Mouse (Mus musculus) macrophage (primary cell): ENCODE measurements around the gene Uqcrq. TPM values are rescaled to one million over a fixed set of nuclear protein-coding genes. Genes with fewer than 3 reads are reported as not detected.

Experiments
- H3K27ac ChIP-seq: fragments of 350-480 bp; formaldehyde crosslinking; 2 replicates; pipeline ENCODE4 v1.9.0; 2021
- H3K36me3 ChIP-seq: fragments of 350-480 bp; formaldehyde crosslinking; 2 replicates; pipeline ENCODE4 v1.9.0; 2021; ENCODE audit errors: inconsistent target
- H3K4me3 ChIP-seq: fragments of 350-480 bp; formaldehyde crosslinking; 2 replicates; pipeline ENCODE4 v1.9.0; 2021; ENCODE audit errors: inconsistent target
- H3K79me2 ChIP-seq: fragments of 350-480 bp; formaldehyde crosslinking; 2 replicates; pipeline ENCODE4 v1.9.0; 2021; ENCODE audit errors: inconsistent target
- WGBS: methylation state at CpG from one replicate; pipeline ENCODE4 v1.1.7; 2026; ENCODE audit warnings: inconsistent platforms; ENCODE audit not compliant: missing documents; 5-methylcytosine and 5-hydroxymethylcytosine counted together
- polyA plus RNA-seq: library from polyadenylated mRNA; stranded (reverse); fragments of 250-400 nt; gene quantifications from 3 replicates; pipeline ENCODE4 v1.2.4, GENCODE M21; 2018; ENCODE audit warnings: inconsistent platforms
- total RNA-seq, 78 experiments: library from RNA; depleted of rRNA; stranded (reverse); fragments of 250-400 nt; gene quantifications; 1 replicate in 9 of 78; 2 replicates in 24 of 78; 3 replicates in 43 of 78; 4 replicates in 2 of 78; pipeline ENCODE4 v1.2.4; 2018; ENCODE audit warnings: inconsistent platforms in 56 of 78

Uqcrq gene
- total RNA-seq (2018; cell fraction: chromatin; rRNA removed) = 10 to 100 TPM in 14 of 26 experiments, 1 to 10 TPM in 12; 1.7 to 48.3 (median 10.1) TPM
- total RNA-seq (2018; cell fraction: cytosol; rRNA removed) = 100 to 1,000 TPM; 192 to 345 (median 261) TPM
- 10 to 100 TPM; 13.2 to 80.0 (median 43.3) TPM for total RNA-seq (2018; cell fraction: nucleus; rRNA removed)
- 63.1 to 230 TPM (median 195 TPM) in 3 replicates for polyA plus RNA-seq

GRCm38 (mm10) chr11:53430670-53431346 is at the start of gene Uqcrq, which contains the start of gene Gdf9:
Gene Uqcrq, minus strand, starts transcription at chr11:53430831.
Gene Gdf9, plus strand, starts transcription at chr11:53431023.
- under 1% methylated on average over 43 of the region's 44 CpGs for WGBS
- H3K27ac ChIP-seq = peak within 1 kb of the TSS; percentile 67
- peaks cover 13% of the 10 kb centered on the region for H3K36me3 ChIP-seq
- peak within 1 kb of the TSS; percentile 71 for H3K4me3 ChIP-seq
- H3K79me2 ChIP-seq = peaks cover 13% of the 10 kb centered on the region

DNA sequence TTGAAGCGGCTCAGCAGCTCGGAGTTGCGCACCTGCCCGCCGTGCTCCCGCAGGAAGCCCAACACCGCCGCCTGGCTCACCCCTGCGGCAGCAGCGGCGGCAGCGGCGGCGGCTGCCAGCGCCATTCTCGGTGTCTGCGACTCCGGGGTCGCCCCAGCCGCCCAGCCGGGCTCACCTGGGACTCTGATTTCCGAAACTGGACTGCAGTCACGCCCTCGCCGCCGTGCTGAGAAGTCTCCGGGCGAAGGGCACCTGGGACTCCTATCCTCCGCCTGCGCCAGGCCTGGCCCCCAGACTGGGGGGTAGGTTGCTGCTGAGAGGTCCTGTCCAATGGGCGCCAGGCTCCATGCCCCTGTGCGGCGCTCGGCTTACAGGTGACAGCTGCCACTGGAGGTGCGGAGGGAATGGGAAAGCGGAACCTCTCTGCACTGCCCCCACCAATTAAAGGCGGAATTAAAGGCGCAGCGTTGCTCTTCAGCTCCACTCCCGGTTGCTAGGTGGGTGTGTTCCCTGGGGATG is 49.2 kb upstream of the Uqcrq start, which contains the start of the genes Gm9945 and Sowaha:
Gm9945 (plus strand) TSS at position 384 of the 519 bp plus-strand sequence.
Sowaha (minus strand) TSS at position 492 of the 519 bp plus-strand sequence.
- WGBS = 1% methylated on average over 31 of the region's 40 CpGs
- no peak within 1 kb of the TSS for H3K27ac ChIP-seq
- no peak within 1 kb of the TSS for H3K4me3 ChIP-seq

GRCm38 (mm10) chr11:53479171-53479782 is 48.6 kb upstream of the Uqcrq start:
- Histone ChIP-seq H3K79me2 (no peaks in the 10 kb centered on the region), H3K4me3 (no peak overlapping the region), H3K36me3 (no peaks in the 10 kb centered on the region), H3K27ac (no peak overlapping the region)
- 5% methylated on average over 55 of the region's 62 CpGs for whole genome bisulfite sequencing

More for the DNA sequence above, 49.2 kb upstream of the Uqcrq start, which contains the start of the genes Gm9945 and Sowaha:
- Histone ChIP-seq H3K79me2 (no peaks in the 10 kb centered on the region), H3K36me3 (no peaks in the 10 kb centered on the region)

DNA sequence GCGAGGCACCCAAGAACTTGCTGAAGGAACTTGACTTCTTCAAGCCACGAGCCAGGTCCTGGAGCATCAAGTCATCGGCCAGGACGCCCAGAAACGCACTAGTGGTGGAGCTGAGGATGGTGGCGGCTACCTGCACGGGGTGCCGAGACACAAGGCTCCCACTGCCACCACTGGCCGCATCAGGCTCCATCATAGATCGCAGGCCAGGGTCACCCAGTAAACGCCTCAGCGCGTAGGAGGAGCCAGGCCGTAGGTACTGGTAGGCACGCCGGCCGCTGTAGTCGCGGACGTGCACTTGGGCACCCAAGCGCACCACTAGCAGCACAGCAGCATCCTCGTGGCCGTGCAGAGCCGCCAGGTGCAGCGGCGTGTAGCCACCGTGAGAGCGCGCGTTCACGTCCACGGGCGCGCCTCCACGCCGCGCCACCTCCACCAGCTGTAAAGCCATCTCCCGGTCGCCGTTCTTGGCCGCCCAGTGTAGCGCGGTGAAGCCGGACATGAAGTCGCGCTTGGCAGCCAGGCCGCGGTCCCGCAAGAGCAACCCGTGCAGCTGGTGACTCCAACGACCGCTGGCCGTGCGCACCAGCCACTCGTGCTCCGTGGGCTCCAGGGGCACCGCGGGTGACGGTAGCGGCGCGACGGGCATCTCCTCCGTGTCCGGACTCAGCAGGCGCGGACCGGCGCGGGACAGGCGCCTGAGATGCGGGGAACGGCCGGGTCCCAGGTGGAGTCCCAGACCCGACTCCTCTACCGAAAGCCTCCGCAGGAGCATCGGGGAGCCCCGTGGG is 47.9 kb upstream of the Uqcrq start:
- Histone ChIP-seq H3K79me2 (no peaks in the 10 kb centered on the region), H3K4me3 (no peak overlapping the region), H3K27ac (no peak overlapping the region), H3K36me3 (no peaks in the 10 kb centered on the region)
- 16% methylated on average over 74 of the region's 79 CpGs for WGBS

GRCm38 (mm10) chr11:53477833-53478232 is 47.2 kb upstream of the Uqcrq start:
- no peaks in the 10 kb centered on the region for H3K79me2 ChIP-seq
- H3K36me3 ChIP-seq = no peaks in the 10 kb centered on the region
- no peak overlapping the region for H3K4me3 ChIP-seq
- H3K27ac ChIP-seq = no peak overlapping the region
- 82% methylated on average over 7 of the region's 7 CpGs for WGBS

- Histone ChIP-seq H3K27ac (no peak overlapping the region), H3K79me2 (no peaks in the 10 kb centered on the region), H3K4me3 (no peak overlapping the region), H3K36me3 (no peaks in the 10 kb centered on the region)
- 55% methylated on average over 8 of the region's 8 CpGs for WGBS
These were observed 45.0 kb upstream of the Uqcrq start for GRCm38 (mm10) chr11:53475620-53476019.

DNA sequence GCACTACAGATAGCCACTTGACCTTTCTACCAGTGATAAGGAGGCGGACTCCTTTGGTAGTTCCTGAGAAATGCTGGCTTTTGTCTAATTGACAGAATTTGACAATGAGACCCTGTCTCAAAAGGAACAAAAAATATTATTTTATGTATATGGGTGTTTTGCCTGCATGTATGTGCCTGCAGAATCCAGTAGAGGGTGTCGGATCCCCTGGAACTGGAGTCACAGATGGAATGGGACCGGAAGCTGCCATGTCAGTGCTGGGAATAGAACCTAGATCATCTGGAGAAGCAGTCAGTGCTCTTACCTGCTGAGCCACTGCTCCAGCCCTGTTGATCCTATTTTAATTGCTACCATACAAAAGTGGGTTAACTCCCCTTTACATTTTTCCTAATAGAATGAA is 42.1 kb upstream of the Uqcrq start:
- Histone ChIP-seq H3K36me3 (no peaks in the 10 kb centered on the region), H3K27ac (no peak overlapping the region), H3K4me3 (no peak overlapping the region), H3K79me2 (no peaks in the 10 kb centered on the region)
- 94% methylated on average over 3 of the region's 3 CpGs for WGBS

- H3K79me2 ChIP-seq = no peaks in the 10 kb centered on the region
- H3K4me3 ChIP-seq = no peak within 1 kb of the TSS
- no peaks in the 10 kb centered on the region for H3K36me3 ChIP-seq
- H3K27ac ChIP-seq = no peak within 1 kb of the TSS
- WGBS = 7% methylated on average over 29 of the region's 29 CpGs
These were observed 39.5 kb upstream of the Uqcrq start, which contains the start of gene Gm9837 for GRCm38 (mm10) chr11:53469968-53470695. Gene Gm9837, minus strand, starts transcription at chr11:53470479.

DNA sequence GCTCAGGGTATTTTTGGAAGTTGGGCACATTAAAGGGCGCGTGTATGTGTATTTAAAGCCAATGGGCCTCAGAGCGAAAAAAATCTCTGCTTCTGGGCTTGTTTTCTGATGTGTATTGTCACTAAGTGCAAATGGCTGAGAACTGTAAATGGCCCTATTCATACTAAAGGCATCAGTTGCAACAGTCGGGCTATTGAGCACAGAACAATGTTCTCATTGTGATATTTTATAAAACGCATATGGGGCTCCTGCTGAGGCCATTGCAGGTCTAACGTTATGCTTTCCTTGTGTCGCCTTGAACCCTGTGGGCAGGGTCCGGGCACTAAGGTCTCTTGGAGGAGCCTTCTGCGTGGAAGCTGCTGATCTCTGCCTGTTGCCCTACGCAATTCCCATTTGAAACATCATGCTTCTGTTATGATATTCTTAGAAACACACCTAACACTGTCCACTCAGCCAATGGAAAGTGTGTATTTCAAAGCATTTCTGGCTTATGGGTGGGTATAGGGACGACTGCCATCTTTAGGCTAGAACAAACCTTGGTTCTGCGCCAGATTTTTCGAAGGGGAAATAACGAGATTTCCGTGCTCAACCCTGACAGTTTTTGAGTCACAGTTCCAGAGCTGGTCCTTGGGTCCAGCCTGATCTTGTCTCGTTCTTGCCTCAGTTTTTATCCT is 38.8 kb upstream of the Uqcrq start:
- Histone ChIP-seq H3K79me2 (no peaks in the 10 kb centered on the region), H3K36me3 (no peaks in the 10 kb centered on the region), H3K27ac (no peak overlapping the region), H3K4me3 (no peak overlapping the region)
- WGBS = 47% methylated on average over 16 of the region's 16 CpGs

DNA sequence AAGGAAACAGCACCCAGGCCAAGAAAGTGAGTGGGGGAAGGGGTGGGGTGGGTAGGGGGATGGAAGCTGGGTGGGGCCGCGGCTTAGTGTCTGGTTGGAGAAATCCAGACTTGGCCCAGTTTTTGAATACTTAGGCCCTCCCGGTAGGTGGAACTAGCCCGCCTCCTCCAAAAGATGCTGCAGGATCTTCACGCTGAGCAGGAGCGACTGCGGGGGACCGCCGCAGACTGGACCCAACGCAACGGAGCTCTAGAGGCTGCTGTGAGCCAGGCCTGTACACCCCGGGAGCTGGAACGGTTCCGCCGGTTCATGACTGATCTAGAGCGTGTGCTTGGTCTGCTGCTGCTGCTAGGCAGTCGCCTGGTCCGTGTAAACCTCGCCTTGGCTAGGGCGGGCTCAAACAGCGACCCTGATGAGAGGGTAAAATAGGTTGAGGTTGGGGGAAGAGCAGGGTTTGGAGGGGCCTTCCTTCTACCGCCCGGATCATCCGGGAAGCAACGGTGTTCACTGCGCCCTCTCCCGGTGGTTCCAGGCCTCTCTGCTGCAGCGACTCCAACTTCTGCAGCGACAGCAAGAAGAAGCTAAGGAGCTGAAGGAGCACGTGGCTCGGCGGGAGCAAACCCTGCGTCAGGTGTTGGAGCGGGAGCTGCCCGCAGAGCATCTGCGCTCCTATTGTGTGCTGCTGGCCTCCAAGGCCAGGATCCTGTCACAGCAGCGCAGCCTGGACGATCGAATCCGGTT is 35.8 kb upstream of the Uqcrq start:
- Histone ChIP-seq H3K4me3 (no peak overlapping the region), H3K36me3 (no peaks in the 10 kb centered on the region), H3K79me2 (no peaks in the 10 kb centered on the region), H3K27ac (no peak overlapping the region)
- 27% methylated on average over 38 of the region's 40 CpGs for WGBS

DNA sequence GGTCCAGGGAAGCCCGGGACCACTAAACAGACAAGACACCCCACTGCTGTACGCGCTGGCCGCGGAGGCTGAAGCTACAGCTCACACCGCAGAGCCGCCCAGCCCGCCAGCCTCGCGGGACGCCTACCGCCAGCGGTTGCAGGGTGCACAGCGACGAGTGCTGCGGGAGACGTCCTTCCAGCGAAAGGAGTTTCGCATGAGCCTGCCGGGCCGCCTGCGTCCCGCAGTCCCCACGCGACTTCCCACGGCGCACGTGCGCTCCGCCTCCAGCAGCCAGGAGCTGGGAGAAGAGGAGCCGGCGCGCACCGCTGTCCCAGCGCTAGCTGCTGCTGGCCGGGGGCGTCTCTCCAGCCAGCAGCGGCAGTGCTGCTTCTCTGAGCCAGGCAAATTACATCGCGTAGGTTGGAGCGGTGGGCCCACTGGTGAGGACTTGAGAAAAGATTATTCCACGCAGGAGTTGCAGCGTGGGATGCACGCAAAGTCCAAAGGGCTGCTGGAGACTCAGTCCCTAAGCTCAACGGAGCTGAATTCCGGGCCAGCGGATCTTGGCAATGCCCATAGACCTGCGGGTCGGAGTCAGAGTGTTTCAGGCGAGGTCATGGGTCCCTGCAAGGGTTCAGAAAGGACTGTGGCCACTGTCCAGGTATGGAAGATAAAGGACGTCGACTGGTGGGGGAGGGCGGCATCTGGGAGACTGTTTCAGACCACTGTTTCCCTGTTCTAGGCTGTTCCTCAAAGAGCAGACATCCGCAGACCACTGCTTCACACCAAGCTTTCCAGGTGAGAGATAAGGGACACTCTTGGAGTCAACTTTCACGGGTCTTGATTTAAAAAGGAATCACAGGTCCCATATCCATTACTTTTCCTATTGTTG is 33.2 kb upstream of the Uqcrq start:
- WGBS = 21% methylated on average over 46 of the region's 55 CpGs
- no peak overlapping the region for H3K27ac ChIP-seq
- H3K4me3 ChIP-seq = no peak overlapping the region
- no peaks in the 10 kb centered on the region for H3K36me3 ChIP-seq
- H3K79me2 ChIP-seq = no peaks in the 10 kb centered on the region

- H3K4me3 ChIP-seq = no peak overlapping the region
- H3K36me3 ChIP-seq = no peaks in the 10 kb centered on the region
- no peak overlapping the region for H3K27ac ChIP-seq
- 71% methylated on average over 4 of the region's 5 CpGs for WGBS
- no peaks in the 10 kb centered on the region for H3K79me2 ChIP-seq
These were observed 31.1 kb upstream of the Uqcrq start for GRCm38 (mm10) chr11:53461727-53462126.
